Mouse (Mus musculus): ENCODE measurements at regions not wholly inside any gene's neighbourhood (a gene's known extent, or its start where the extent isn't known, plus 50 kb on each side); places are given as distances from the start of the nearest gene placed in this dataset.

GRCm38 (mm10) chr17:47293178-47293577, 75.5 kb upstream of the Mrps10 start:
- H3K4me3 ChIP-seq, result no peak overlapping the region
- DNase-seq (ENCODE audit: extremely low spot score in 1 of 2, low spot score in 2 of 2), result no peak
- TF ChIP-seq CTCF (IDR thresholded peaks at IDR 0.05), result no peak
- intact Hi-C loops (cut with DNase I), result no loop called here
- no peak overlapping the region for H3K27ac ChIP-seq

- Histone ChIP-seq H3K27ac (no peak overlapping the region), H3K4me3 (no peak overlapping the region)
- TF ChIP-seq CTCF (IDR thresholded peaks at IDR 0.05), result no peak
- DNase-seq (ENCODE audit: extremely low spot score in 1 of 2, low spot score in 2 of 2), result no peak
- intact Hi-C loops (cut with DNase I), result no loop called here
These were observed 77.1 kb upstream of the Mrps10 start for GRCm38 (mm10) chr17:47291558-47291957.

- H3K4me3 ChIP-seq, result no peak overlapping the region
- no peak overlapping the region for H3K27ac ChIP-seq
- TF ChIP-seq CTCF (IDR thresholded peaks at IDR 0.05), result no peak
- DNase-seq (ENCODE audit: extremely low spot score in 1 of 2, low spot score in 2 of 2), result no peak
- intact Hi-C loops (cut with DNase I), result no loop called here
These were observed 83.1 kb upstream of the Mrps10 start for GRCm38 (mm10) chr17:47285616-47286015.

GRCm38 (mm10) chr17:47284236-47284635, 84.5 kb upstream of the Mrps10 start:
- intact Hi-C loops (cut with DNase I), result no loop called here
- TF ChIP-seq CTCF (IDR thresholded peaks at IDR 0.05), result no peak
- DNase-seq (ENCODE audit: extremely low spot score in 1 of 2, low spot score in 2 of 2), result no peak
- Histone ChIP-seq H3K27ac (no peak overlapping the region), H3K4me3 (no peak overlapping the region)

GRCm38 (mm10) chr17:47283158-47283557, 85.5 kb upstream of the Mrps10 start:
- H3K27ac ChIP-seq, result no peak overlapping the region
- H3K4me3 ChIP-seq, result no peak overlapping the region
- no peak for TF ChIP-seq CTCF (IDR thresholded peaks at IDR 0.05)
- intact Hi-C loops (cut with DNase I), result no loop called here
- DNase-seq (ENCODE audit: extremely low spot score in 1 of 2, low spot score in 2 of 2), result no peak

- no peak for TF ChIP-seq CTCF (IDR thresholded peaks at IDR 0.05)
- intact Hi-C loops (cut with DNase I), result no loop called here
- DNase-seq (ENCODE audit: extremely low spot score in 1 of 2, low spot score in 2 of 2), result no peak
- H3K27ac ChIP-seq, result no peak overlapping the region
- H3K4me3 ChIP-seq, result no peak overlapping the region
These were observed 86.2 kb upstream of the Mrps10 start for GRCm38 (mm10) chr17:47282476-47282875.

- intact Hi-C loops (cut with DNase I), result no loop called here
- no peak for TF ChIP-seq CTCF (IDR thresholded peaks at IDR 0.05)
- DNase-seq (ENCODE audit: extremely low spot score in 1 of 2, low spot score in 2 of 2), result no peak
- no peak overlapping the region for H3K27ac ChIP-seq
- no peak overlapping the region for H3K4me3 ChIP-seq
These were observed 90.8 kb upstream of the Mrps10 start for GRCm38 (mm10) chr17:47277890-47278289.

- no peak for TF ChIP-seq CTCF (IDR thresholded peaks at IDR 0.05)
- peak in 1 of 2 experiments; percentile 29 for DNase-seq (ENCODE audit: extremely low spot score in 1 of 2, low spot score in 2 of 2)
- intact Hi-C loops (cut with DNase I), result no loop called here
- no peak overlapping the region for H3K4me3 ChIP-seq
- H3K27ac ChIP-seq, result no peak overlapping the region
These were observed 92.0 kb upstream of the Mrps10 start for GRCm38 (mm10) chr17:47276639-47277038.

GRCm38 (mm10) chr17:47275796-47276311, 92.8 kb upstream of the Mrps10 start:
- intact Hi-C loops (cut with DNase I), result no loop called here
- no peak for TF ChIP-seq CTCF (IDR thresholded peaks at IDR 0.05)
- no peak overlapping the region for H3K27ac ChIP-seq
- DNase-seq (ENCODE audit: extremely low spot score in 1 of 2, low spot score in 2 of 2), result no peak
- H3K4me3 ChIP-seq, result no peak overlapping the region

GRCm38 (mm10) chr17:47273309-47273708, 95.4 kb upstream of the Mrps10 start:
- Histone ChIP-seq H3K27ac (no peak overlapping the region), H3K4me3 (no peak overlapping the region)
- no peak for DNase-seq (ENCODE audit: extremely low spot score in 1 of 2, low spot score in 2 of 2)
- intact Hi-C loops (cut with DNase I), result no loop called here
- TF ChIP-seq CTCF (IDR thresholded peaks at IDR 0.05), result no peak

- DNase-seq (ENCODE audit: extremely low spot score in 1 of 2, low spot score in 2 of 2), result no peak
- H3K27ac ChIP-seq, result no peak overlapping the region
- TF ChIP-seq CTCF (IDR thresholded peaks at IDR 0.05), result no peak
- intact Hi-C loops (cut with DNase I), result no loop called here
- no peak overlapping the region for H3K4me3 ChIP-seq
These were observed 96.6 kb upstream of the Mrps10 start for GRCm38 (mm10) chr17:47271979-47272677.

GRCm38 (mm10) chr17:47269053-47269891, 99.4 kb upstream of the Mrps10 start:
- no peak overlapping the region for H3K27ac ChIP-seq
- H3K4me3 ChIP-seq, result no peak overlapping the region
- intact Hi-C loops (cut with DNase I), result no loop called here
- TF ChIP-seq CTCF (IDR thresholded peaks at IDR 0.05), result no peak; the same call in 1 of the 2 replicates
- DNase-seq (ENCODE audit: extremely low spot score in 1 of 2, low spot score in 2 of 2), result no peak

Data from left cerebral cortex, adult 2 months (tissue).